Mouse (Mus musculus) brain, adult 2 months (tissue): ENCODE measurements at regions not wholly inside any gene's neighbourhood (a gene's known extent, or its start where the extent isn't known, plus 50 kb on each side); places are given as distances from the start of the nearest gene placed in this dataset.
A peak's percentile ranks its signal among the peaks of the same experiment; 100 is the strongest.
"Not testable (repeated sequence)": the region's sequence is repeated elsewhere in the genome, so short reads cannot be mapped to it uniquely, and the experiment has no call there.

Experiments used
- DNase-seq: peaks from one replicate; pipeline ENCODE4 v3.0.0; 2011; ENCODE audit warnings: low read depth, low spot score

- not testable (repeated sequence) for DNase-seq
These were observed 57.1 kb downstream of the Nap1l2 start for GRCm38 (mm10) chrX:103129347-103129746.

- DNase-seq = peak; percentile 65
These were observed 77.3 kb downstream of the Nap1l2 start for GRCm38 (mm10) chrX:103109181-103109580.

DNA sequence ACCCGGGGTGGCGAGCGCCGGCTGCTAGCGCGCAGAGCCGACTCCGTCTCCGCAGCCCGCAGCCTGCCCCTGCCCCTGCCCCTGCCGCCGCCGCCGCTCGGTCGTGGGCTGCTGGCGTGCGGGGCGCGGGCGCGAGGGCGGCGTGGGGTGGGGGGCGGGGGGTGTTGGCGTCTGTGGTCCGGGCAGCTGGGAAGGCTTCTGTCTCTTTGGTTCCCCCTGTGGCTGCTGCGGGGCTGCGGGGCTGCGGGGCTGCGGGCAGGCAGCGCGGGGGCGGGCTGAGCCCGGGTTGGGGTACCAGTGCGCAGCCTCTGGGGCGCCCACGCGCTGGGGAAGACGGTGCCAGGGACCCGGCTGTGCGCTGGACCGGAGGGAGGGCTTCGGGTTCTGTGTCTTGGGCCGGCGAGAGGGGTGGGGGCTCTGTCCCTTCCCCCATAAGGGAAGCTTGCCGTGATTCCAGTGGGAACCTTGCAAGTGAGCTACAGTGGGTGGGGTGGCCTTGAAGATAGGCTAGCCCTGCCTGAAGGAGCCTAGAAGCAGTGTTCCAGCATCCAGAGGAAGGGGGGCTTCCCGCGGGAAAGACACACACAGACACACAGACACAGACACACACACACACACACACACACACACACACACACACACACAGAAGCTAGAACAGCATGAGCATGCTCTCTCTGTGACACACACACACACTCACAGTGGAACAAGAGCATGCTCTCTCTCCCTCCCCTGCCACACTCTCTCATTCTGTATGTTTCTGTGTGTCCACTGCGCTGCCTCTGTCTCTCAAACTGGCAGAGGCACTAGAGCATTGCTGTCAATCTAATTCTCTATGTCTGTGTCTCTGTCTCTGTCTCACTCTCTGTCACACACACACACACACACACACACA is 118.5 kb downstream of the Nap1l2 start:
- DNase-seq = not testable (repeated sequence)

GRCm38 (mm10) chrX:103067107-103067506 is 119.3 kb downstream of the Nap1l2 start:
- DNase-seq = not testable (repeated sequence)

DNA sequence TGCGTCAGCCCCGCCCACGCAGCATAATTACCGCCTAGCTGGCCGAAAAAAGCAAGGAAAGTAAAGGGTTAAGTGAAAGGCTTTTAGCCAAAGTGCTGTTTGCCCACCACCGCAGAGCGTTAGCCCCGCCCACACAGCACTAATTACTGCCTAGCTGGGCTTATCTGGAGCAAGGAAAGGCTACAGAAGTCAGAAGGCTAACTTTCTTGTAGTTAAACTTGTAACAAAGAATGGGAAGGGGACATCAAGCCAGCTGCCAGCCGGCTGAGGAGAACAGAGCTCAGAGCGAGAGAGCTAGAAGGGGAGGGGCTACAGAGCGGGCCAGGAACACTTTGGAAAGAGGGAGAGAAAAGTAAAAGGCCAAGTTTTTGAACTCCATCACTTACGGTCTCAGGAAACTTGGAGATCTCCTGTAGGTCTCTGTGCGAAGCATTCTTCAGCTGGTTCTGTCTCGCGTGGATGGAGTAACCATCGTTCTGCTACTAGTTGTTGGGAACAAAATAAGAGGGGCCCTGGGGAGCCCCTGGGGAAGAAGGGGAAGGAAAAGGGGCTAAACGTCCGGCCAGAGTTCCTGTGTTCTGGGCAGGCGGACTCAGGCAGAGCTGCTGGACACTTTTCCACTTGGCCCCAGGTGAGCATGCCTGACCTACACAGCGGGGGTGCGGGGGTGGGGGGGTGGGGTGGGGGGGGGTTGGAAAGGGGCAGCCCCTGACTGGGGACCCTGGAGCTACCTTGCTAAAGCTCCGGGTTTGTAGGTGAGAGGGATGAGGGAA is 98.3 kb downstream of the 1700018G05Rik start:
- peak; percentile 2 for DNase-seq

- peak; percentile 31 for DNase-seq
These were observed 97.3 kb downstream of the 1700018G05Rik start for GRCm38 (mm10) chrX:103025495-103025894.

DNA sequence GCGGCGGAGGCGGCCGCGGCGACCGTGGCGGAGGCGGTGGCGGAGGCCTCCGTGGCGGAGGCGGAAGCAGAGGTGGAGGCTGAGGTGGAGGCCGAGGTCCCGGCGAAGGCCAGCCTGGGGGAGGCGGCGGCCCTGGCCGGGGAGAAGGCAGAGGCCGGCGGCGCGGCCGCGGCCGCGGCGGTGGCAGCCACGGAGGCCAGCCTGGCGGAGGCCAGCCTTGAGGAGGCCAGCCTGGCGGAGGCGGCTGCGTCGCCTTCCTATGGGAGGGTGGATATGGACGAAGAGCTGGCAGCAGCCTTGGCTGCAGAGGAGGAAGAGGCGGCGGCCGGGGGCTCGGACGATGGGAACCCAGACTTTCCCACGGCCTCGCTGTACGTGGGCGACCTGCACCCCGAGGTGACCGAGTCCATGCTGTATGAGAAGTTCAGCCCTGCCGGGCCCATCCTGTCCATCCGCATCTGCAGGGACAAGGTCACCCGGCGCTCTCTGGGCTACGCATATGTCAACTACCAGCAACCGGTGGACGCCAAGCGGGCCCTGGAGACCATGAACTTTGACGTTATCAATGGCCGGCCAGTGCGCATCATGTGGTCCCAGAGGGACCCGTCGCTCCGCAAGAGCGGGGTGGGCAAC is 85.4 kb downstream of the 1700018G05Rik start:
- not testable (repeated sequence) for DNase-seq

- DNase-seq = not testable (repeated sequence)
These were observed 84.4 kb downstream of the 1700018G05Rik start for GRCm38 (mm10) chrX:103012298-103013243.

DNA sequence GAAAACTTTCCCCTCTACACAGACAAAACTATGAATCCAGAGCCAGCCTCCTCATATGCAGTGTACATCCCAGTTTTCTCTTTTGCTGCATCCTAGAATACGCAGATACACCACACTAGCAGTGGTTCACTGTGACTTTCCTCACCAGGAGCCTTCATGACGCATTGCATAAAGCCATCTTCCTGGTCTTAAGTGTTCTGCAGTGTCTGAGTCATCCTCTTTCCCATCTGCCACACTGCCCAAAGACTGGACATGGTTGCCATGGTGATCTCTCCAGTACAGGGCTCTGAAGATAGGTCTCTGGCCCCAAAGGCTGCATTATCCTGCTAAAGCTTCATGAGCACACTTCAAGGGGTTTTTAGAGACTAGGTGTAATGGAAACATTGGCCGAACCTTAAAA is 65.8 kb downstream of the 1700018G05Rik start:
- not testable (repeated sequence) for DNase-seq
